Mouse (Mus musculus): ENCODE data around the gene Syce1l.

Gene Syce1l

GRCm38 (mm10) chr8:113673300-113673699 is 30.3 kb downstream of the Syce1l start:
- DNase-seq (ENCODE audit: low read depth, low spot score) = no peak

DNA sequence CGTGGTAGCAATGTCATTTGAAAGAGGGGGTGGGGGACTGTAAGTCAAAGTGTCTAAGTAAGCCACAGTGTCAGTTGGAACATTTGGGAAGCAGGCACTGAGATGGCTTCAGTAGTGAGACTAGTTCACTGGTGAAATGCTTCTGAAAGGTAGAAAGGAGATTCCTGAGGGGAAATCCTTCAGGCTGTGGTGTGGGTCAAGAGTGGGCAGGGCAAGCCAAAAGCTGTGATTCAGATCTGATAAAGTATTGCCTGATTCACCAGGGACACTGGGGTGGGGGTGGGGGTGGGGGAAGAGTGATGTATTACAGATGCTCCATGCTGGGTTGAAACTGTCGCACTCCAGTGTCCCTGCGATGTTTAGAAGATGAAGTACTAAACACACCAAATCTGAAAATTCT is 31.6 kb downstream of the Syce1l start:
- DNase-seq (ENCODE audit: low read depth, low spot score) = no peak

GRCm38 (mm10) chr8:113675281-113675680 is 32.3 kb downstream of the Syce1l start:
- no peak for DNase-seq (ENCODE audit: low read depth, low spot score)

GRCm38 (mm10) chr8:113676811-113677210 is 33.8 kb downstream of the Syce1l start:
- DNase-seq (ENCODE audit: low read depth, low spot score) = no peak

DNA sequence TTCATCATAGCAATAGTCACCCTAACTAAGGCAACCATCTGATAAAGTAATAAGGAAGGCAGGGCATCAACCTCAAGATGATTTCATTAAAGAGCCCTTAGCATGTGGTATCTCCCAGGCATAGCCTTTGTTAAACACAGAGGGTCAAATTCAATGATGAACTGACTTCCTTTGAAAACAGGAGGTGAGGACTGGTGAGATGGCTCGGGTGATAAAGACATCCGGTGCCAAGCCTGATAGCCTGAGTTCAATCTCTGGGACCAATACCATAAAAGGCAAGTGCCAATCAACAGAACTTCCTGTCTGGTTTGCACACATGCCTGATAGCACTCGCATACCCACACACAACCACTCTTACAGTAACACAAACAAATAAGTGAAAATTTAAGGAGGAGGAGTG is 36.3 kb downstream of the Syce1l start:
- DNase-seq (ENCODE audit: low read depth, low spot score) = no peak

DNA sequence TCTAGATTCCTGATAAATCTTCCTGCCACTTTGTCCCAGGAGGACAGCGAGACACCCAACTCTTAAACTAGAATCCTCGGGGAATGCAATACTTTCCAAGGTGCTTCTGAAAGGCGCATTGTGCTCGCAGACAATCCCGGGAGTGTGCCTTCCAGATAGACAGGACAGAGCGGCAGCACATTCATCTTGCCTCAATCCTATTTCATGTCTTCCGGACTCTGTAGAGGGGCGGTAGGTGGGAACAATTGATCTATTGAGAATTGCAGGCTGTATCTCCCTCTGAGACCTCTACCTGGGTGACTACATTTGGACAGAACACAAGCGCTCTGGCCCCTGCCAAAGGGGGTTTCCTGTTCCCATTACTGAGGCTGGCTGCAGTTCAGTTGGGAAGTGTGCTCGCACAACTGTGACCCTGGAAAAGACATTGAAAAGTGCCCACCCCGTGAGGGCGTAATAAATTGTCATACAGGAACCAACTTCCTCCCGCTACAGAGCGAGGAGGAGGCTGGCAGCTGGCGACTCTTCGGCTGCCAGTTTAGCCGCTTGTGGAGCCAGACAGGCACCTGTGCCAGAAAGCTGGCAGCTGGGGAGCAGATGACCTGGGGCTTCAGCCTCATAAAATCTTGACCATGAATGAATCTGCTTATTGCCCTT is 45.0 kb downstream of the Syce1l start:
- no peak for DNase-seq (ENCODE audit: low read depth, low spot score)

DNA sequence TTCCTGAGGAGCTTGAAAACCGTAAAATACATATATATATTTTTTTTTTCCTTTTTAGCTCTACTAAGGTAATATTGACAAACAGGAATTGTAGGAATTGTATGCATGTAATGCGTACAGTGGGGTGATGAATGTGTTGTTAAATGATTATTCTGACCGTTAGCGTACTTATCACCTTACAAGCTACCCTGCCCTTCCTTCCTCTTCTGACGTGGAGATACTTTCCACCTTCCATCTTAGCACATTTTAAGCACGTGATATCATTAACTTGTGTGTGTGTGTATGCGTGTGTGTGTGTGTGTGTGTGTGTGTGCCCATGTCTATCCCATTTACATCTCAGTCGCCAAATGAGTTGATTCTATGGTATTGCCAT is 45.5 kb downstream of the Syce1l start:
- no peak for DNase-seq (ENCODE audit: low read depth, low spot score)

GRCm38 (mm10) chr8:113691622-113692343 is 48.8 kb downstream of the Syce1l start:
- no peak for DNase-seq (ENCODE audit: low read depth, low spot score)

DNA sequence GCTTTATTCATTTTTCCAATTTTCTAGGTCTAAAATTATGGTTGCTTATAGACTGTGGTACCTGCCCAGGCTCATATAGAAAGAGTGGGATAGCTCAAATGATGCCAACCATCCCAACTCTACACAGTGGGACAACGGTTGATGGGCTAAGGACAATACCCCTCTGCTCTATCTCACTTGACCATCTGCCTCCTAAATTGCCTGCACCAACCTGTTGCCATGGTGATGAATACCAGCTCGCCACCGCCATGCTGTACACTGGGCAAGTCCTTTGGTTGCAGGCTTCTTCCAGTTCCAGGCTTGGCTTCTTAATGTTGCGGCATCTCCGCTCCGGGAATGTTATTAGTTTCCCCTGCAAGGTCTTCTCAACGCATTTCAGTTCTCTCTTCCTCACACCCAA is 62.0 kb downstream of the Syce1l start:
- no peak for DNase-seq (ENCODE audit: low read depth, low spot score)

Data from mesoderm, embryonic 11.5 days (tissue).